Mouse (Mus musculus) G1E-ER4 (cell line): ENCODE measurements around the gene Nell1. TPM values are rescaled to one million over a fixed set of nuclear protein-coding genes. Genes with fewer than 3 reads are reported as not detected.

Experiments used
- GATA1 ChIP-seq: IDR thresholded peaks from one replicate; pipeline ENCODE4 v1.8.0; 2012; ENCODE audit warnings: low read length, inconsistent platforms
- polyA plus RNA-seq: library from polyadenylated mRNA; stranded (reverse); fragments of >175 nt; gene quantifications from 2 replicates; pipeline ENCODE4 v1.2.3, GENCODE M21; 2012

Nell1 gene
- polyA plus RNA-seq, 1 experiment, result not detected

- no peak for TF ChIP-seq GATA1
Measured at GRCm38 (mm10) chr7:50195080-50195611, 220.5 kb downstream of the Nell1 start.

GRCm38 (mm10) chr7:50205268-50205667 is 230.6 kb downstream of the Nell1 start:
- TF ChIP-seq GATA1, result no peak

GRCm38 (mm10) chr7:50210678-50211251 is 236.1 kb downstream of the Nell1 start:
- no peak for TF ChIP-seq GATA1

GRCm38 (mm10) chr7:50221849-50222248 is 247.2 kb downstream of the Nell1 start:
- no peak for TF ChIP-seq GATA1

- no peak for TF ChIP-seq GATA1
Measured at GRCm38 (mm10) chr7:50226621-50227020, 252.0 kb downstream of the Nell1 start.

- TF ChIP-seq GATA1, result no peak
Measured at GRCm38 (mm10) chr7:50228273-50228672, 253.6 kb downstream of the Nell1 start.

- no peak for TF ChIP-seq GATA1
Measured at GRCm38 (mm10) chr7:50241213-50241612, 266.5 kb downstream of the Nell1 start.

- no peak for TF ChIP-seq GATA1
Measured at GRCm38 (mm10) chr7:50241634-50242273, 267.1 kb downstream of the Nell1 start.

GRCm38 (mm10) chr7:50253166-50253565 is 278.5 kb downstream of the Nell1 start:
- TF ChIP-seq GATA1, result no peak

GRCm38 (mm10) chr7:50260016-50260415 is 285.4 kb downstream of the Nell1 start:
- TF ChIP-seq GATA1, result no peak

- TF ChIP-seq GATA1, result no peak
Measured at GRCm38 (mm10) chr7:50295508-50295907, 320.8 kb downstream of the Nell1 start.

- TF ChIP-seq GATA1, result no peak
Measured at GRCm38 (mm10) chr7:50338226-50338625, 363.6 kb downstream of the Nell1 start.

- no peak for TF ChIP-seq GATA1
Measured at GRCm38 (mm10) chr7:50338757-50339156, 364.1 kb downstream of the Nell1 start.

- no peak for TF ChIP-seq GATA1
Measured at GRCm38 (mm10) chr7:50351564-50351963, 376.9 kb downstream of the Nell1 start.

- no peak for TF ChIP-seq GATA1
Measured at GRCm38 (mm10) chr7:50357213-50357612, 382.5 kb downstream of the Nell1 start.

GRCm38 (mm10) chr7:50362039-50362438 is 387.4 kb downstream of the Nell1 start:
- no peak for TF ChIP-seq GATA1

- TF ChIP-seq GATA1, result no peak
Measured at GRCm38 (mm10) chr7:50374876-50375275, 400.2 kb downstream of the Nell1 start.
